Mouse (Mus musculus) erythroblast, embryonic 14.5 days (primary cell): ENCODE measurements around the gene Prkg1. TPM values are rescaled to one million over a fixed set of nuclear protein-coding genes. Genes with fewer than 3 reads are reported as not detected.

Experiments
- H3K27me3 ChIP-seq: 2 replicates; pipeline ENCODE4 v1.6.1; 2012; ENCODE audit warnings: inconsistent platforms; ENCODE audit not compliant: control insufficient read depth
- H3K36me3 ChIP-seq: 2 replicates; pipeline ENCODE4 v1.6.1; 2012; ENCODE audit warnings: mild to moderate bottlenecking, inconsistent platforms; ENCODE audit not compliant: control insufficient read depth
- H3K4me1 ChIP-seq: 2 replicates; pipeline ENCODE4 v1.6.1; 2012; ENCODE audit warnings: inconsistent platforms; ENCODE audit not compliant: control insufficient read depth
- H3K4me3 ChIP-seq: replicated peaks from 2 replicates; pipeline ENCODE3; 2012; ENCODE audit warnings: moderate library complexity, mild to moderate bottlenecking, inconsistent platforms
- H3K9me3 ChIP-seq: 2 replicates; pipeline ENCODE4 v1.6.1; 2012; ENCODE audit warnings: low read length, inconsistent platforms, mixed read lengths; ENCODE audit not compliant: control insufficient read depth
- GATA1 ChIP-seq: IDR thresholded peaks from 2 replicates; pipeline ENCODE4 v1.6.1; 2012; ENCODE audit warnings: low read length, inconsistent platforms, mixed read lengths
- TAL1 ChIP-seq: IDR thresholded peaks from 3 replicates; pipeline ENCODE4 v1.6.1; 2012; ENCODE audit warnings: low read length, inconsistent platforms, mixed read lengths
- polyA plus RNA-seq: library from polyadenylated mRNA; stranded (reverse); fragments of >175 nt; gene quantifications from 2 replicates; pipeline ENCODE4 v1.2.3, GENCODE M21; 2012

Prkg1 gene
- polyA plus RNA-seq, 1 experiment, result not detected

DNA sequence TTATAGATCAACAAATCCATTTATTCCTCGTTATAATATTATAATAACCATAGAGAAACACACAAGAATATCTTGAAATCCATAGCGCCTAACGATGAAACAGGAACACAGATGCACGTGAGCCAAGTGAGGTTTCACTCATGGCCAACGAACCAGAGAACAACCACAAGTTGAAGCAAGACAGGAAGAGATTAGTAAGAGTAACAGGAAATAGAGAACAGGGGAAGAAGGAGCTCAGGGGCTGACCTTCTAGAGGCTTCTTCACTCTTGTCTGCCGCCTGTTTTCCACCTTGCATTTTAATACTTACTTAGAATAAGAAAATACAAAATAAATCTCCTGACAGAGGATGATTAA lies 427.0 kb downstream of the Prkg1 start:
- Histone ChIP-seq H3K4me1 (peaks cover 7% of the 10 kb centered on the region), H3K4me3 (no peak overlapping the region), H3K9me3 (no peaks in the 10 kb centered on the region), H3K27me3 (no peaks in the 10 kb centered on the region), H3K36me3 (no peaks in the 10 kb centered on the region)
- no peak for TF ChIP-seq GATA1
- no peak for TF ChIP-seq TAL1

- Histone ChIP-seq H3K36me3 (no peaks in the 10 kb centered on the region), H3K9me3 (no peaks in the 10 kb centered on the region), H3K27me3 (no peaks in the 10 kb centered on the region), H3K4me1 (peaks cover 7% of the 10 kb centered on the region), H3K4me3 (no peak overlapping the region)
- TF ChIP-seq TAL1 (no peak), GATA1 (no peak)
Measured at GRCm38 (mm10) chr19:31337163-31337862, 427.5 kb downstream of the Prkg1 start.

DNA sequence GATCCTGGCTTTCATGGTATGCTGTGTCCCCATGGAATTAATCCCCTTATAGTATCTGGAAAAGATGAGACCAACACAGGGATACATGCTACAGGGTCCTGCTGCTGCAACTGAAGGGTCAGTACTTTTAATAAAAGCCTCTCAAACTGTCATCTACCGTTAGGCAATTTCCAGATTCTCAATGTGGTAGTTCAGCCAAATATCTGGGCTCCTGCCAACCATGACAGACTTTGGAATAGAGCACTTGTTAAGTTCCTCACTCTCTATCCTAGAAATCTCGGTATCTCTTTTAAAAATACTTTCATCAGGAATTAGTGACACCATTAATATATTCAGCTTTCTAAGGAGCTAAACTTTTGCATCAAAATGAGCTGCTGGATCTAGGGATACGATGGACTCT lies 428.5 kb downstream of the Prkg1 start:
- Histone ChIP-seq H3K4me1 (peaks cover 7% of the 10 kb centered on the region), H3K27me3 (no peaks in the 10 kb centered on the region), H3K4me3 (no peak overlapping the region), H3K9me3 (no peaks in the 10 kb centered on the region), H3K36me3 (no peaks in the 10 kb centered on the region)
- TF ChIP-seq TAL1, result no peak
- TF ChIP-seq GATA1, result no peak

GRCm38 (mm10) chr19:31329893-31330292 lies 434.9 kb downstream of the Prkg1 start:
- H3K27me3 ChIP-seq, result no peaks in the 10 kb centered on the region
- TF ChIP-seq TAL1 (no peak), GATA1 (no peak)
- H3K4me1 ChIP-seq, result no peaks in the 10 kb centered on the region
- H3K9me3 ChIP-seq, result no peaks in the 10 kb centered on the region
- H3K36me3 ChIP-seq, result no peaks in the 10 kb centered on the region
- no peak overlapping the region for H3K4me3 ChIP-seq

GRCm38 (mm10) chr19:31304760-31305159 lies 460.1 kb downstream of the Prkg1 start:
- TF ChIP-seq GATA1, result no peak
- TF ChIP-seq TAL1, result no peak
- Histone ChIP-seq H3K4me1 (no peaks in the 10 kb centered on the region), H3K9me3 (no peaks in the 10 kb centered on the region), H3K4me3 (no peak overlapping the region), H3K27me3 (no peaks in the 10 kb centered on the region), H3K36me3 (no peaks in the 10 kb centered on the region)

GRCm38 (mm10) chr19:31291231-31291630 lies 473.6 kb downstream of the Prkg1 start:
- H3K9me3 ChIP-seq, result no peaks in the 10 kb centered on the region
- H3K36me3 ChIP-seq, result no peaks in the 10 kb centered on the region
- no peak overlapping the region for H3K4me3 ChIP-seq
- TF ChIP-seq GATA1 (no peak), TAL1 (no peak)
- no peaks in the 10 kb centered on the region for H3K27me3 ChIP-seq
- H3K4me1 ChIP-seq, result no peaks in the 10 kb centered on the region

GRCm38 (mm10) chr19:31284581-31284980 lies 480.3 kb downstream of the Prkg1 start:
- TF ChIP-seq TAL1, result no peak
- no peak for TF ChIP-seq GATA1
- H3K4me3 ChIP-seq, result no peak overlapping the region
- H3K4me1 ChIP-seq, result no peaks in the 10 kb centered on the region
- H3K27me3 ChIP-seq, result no peaks in the 10 kb centered on the region
- no peaks in the 10 kb centered on the region for H3K9me3 ChIP-seq
- no peaks in the 10 kb centered on the region for H3K36me3 ChIP-seq

DNA sequence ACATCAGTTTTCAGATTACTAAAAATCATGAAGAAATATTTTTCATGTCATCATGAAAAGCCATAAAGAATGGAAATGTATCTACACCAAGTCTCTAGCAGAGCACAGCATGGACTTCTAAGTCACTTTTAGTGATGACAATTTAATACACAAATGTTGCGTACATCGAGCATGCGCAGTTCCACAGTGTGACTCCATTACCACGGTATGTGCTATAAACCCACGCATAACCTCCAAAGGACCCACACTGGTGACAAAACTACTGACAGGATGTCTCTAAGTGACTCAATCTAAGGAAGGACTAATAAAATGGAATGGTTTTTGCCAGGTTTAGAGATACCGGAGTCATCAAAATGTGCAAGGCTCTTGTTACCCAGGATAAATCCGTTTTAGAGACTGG lies 480.7 kb downstream of the Prkg1 start:
- Histone ChIP-seq H3K27me3 (no peaks in the 10 kb centered on the region), H3K4me3 (no peak overlapping the region), H3K4me1 (no peaks in the 10 kb centered on the region), H3K36me3 (no peaks in the 10 kb centered on the region), H3K9me3 (no peaks in the 10 kb centered on the region)
- TF ChIP-seq TAL1, result no peak
- TF ChIP-seq GATA1, result no peak

DNA sequence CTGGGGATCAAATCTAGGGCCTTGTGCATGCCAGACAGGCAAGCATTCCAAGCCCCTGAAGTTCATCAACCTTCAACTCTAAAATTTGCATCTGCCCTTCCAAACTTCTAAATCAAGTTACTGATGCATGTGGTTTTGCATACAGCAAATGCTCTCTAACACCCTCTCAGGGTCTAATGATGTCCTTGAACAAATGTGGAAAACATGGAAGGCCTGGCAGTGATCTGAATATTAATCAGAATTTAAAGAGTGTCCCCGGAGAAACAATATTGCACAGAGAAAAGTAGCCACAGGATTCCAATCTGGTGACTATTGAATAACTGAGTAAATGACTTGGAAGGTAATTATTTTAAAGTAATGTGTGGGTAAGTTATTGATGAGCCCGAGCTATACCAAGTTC lies 481.2 kb downstream of the Prkg1 start:
- no peaks in the 10 kb centered on the region for H3K36me3 ChIP-seq
- no peak overlapping the region for H3K4me3 ChIP-seq
- H3K9me3 ChIP-seq, result no peaks in the 10 kb centered on the region
- no peaks in the 10 kb centered on the region for H3K27me3 ChIP-seq
- TF ChIP-seq TAL1 (no peak), GATA1 (no peak)
- no peaks in the 10 kb centered on the region for H3K4me1 ChIP-seq
